Mouse (Mus musculus) gastrocnemius, postnatal 36 days (tissue): Measurements from ENCODE around the gene Syne1. TPM values are rescaled to one million over a fixed set of nuclear protein-coding genes. Genes with fewer than 3 reads are reported as not detected.

Experiments used
- DNase-seq, 2 experiments: peaks; one replicate each; pipeline ENCODE4 v3.0.0; 2022
- intact Hi-C: fragments of 180-260 bp; cut with DNase I; formaldehyde crosslinking; loops from one replicate; pipeline ENCODE4 v1.15.1; 2025
- total RNA-seq, 2 experiments: library from RNA; stranded (reverse); gene quantifications; 2 replicates each; pipeline ENCODE4 v1.2.3; 2021

Gene Syne1
- total RNA-seq, 2 experiments from 2014 or later: 38.9 to 47.7 TPM

DNA sequence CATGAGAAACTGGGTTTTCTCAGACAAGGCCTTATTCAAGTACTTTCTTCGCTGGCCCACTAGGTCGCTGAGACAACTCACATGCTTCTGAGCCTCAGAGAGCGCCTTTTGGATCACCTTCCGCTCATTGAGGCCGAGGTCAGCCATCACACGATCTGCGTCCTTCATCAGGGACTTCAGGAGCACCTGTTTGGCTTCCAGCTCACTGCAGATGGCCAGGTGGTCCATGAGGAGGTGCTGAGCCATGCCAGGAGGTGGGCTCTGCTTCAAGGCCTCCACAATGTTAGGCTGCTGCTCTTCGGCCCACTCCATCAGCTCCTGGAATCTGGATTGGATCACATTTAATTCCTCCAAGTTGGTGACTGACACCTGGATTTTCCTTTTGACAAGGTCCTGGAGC is 322.2 kb downstream of the Syne1 start:
- no peak for DNase-seq
- intact Hi-C loops: no loop called here

GRCm38 (mm10) chr10:5227395-5228076 is 323.7 kb downstream of the Syne1 start:
- intact Hi-C loops: no loop called here
- peak; percentile 25 to 28 for DNase-seq

- intact Hi-C loops: no loop called here
Measured at GRCm38 (mm10) chr10:5215943-5216342, 335.3 kb downstream of the Syne1 start.

DNA sequence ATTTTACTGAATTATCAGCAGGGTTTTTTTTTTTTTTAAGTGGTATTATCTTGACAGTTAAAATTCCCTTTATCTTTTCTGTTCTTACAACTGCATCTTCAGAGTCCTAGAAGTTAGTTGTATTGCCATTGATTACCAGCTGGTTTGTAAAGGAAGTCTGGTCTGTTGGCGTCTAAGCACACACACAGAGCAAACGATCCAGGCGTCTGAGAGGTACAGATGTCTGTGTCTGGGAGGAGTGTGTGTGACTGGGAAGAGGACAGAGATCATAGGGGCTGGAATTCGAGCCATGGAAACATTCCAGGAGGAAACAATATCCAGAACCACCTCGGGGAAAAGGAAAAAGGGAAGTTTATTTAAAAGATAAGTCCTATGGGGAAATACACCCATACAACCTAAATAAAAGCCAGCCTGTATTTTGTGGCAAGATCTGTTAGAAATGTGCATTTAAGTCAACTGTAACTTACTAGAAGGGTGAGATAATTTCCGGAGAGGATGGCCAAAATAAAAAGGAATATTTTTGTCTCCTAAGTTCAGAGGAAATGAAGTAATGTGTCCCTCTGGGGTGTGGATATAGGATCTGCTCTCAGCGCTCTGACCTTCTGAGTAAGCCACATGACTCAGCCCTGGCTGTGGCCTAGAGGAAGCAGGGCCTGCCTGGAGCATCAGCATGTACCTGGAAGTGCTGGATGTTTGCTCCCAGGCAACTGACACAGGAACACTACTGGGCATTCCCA is 343.2 kb downstream of the Syne1 start:
- intact Hi-C loops: no loop called here
- DNase-seq: peak in 1 of 2 experiments; percentile 40

More at GRCm38 (mm10) chr10:5215943-5216342, 335.3 kb downstream of the Syne1 start:
- DNase-seq: no peak

DNA sequence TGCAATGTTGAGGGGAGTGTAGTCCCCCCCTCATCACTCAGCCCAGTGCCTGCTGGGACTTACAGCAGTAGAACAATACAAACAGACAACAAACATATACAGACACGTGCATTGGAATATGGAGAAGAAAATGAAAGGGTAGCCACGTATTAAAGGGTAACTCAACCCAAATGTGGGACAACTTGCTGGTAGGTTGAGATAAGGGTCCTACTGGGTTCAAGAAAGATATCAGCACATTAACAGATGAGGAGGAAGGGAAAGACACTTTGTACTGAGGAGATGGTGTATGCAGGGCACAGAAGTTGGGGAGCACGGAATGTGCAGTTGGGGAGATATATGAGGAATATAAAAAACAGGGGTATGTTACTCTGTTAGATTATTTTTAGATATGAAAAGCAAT is 345.3 kb downstream of the Syne1 start:
- no peak for DNase-seq
- intact Hi-C loops: no loop called here

DNA sequence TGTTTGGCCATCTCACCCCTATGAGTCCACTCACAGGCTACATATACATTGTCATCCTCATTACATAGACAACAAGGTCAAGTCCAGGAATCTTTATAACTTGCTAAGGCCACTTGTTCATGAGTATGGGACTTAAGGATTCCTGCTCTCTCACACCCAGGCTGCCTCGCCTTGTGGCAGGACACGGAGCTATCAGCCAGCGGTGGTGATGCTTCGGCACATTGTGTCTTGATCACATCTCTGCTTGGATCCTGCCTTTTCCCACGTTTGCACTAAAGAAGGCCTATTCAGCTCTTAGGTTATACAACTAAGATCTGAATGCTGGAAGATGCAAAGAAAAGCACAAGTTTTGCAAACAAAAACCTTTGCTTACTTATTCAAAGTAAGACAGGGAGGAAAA is 345.7 kb downstream of the Syne1 start:
- DNase-seq: no peak
- intact Hi-C loops: no loop called here

DNA sequence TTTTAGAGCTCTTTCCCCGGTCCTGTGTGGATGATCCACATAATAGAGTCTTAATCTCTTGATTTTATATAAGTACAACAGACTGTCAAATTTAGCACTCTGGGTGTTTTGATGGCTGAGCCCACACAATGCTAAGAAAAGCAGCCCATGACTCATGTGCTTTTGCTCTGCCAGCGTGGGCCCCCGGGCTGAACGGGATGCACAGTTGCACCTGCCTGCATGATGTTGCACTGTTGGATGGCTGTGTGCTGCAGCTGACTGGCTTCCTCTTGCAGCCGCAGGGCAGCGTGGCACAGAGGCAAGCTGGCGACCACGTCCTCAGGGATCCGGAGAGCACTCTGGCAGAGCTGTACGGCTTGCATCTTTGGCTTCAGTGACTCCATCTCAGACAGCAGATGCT is 347.4 kb downstream of the Syne1 start:
- DNase-seq: no peak
- intact Hi-C loops: no loop called here

DNA sequence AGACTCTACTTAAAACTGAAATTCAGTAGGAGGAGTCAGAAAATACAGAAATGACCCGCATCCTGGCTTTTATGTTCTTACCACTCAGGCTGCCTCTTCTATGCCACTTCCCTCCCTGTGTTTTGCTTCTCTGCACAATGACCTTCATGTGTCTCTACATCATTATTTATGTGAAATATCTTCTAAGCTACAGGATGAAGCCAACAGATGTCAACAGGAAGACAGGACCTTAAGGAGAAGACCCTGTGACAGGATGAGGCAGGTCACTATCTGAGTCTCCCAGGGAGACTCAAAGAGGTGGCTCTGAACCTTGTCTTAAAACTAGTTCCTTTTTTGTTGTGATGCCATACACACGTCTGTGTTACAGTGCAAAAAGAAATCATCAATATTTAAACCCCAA is 353.9 kb downstream of the Syne1 start:
- DNase-seq: no peak
- intact Hi-C loops: no loop called here

DNA sequence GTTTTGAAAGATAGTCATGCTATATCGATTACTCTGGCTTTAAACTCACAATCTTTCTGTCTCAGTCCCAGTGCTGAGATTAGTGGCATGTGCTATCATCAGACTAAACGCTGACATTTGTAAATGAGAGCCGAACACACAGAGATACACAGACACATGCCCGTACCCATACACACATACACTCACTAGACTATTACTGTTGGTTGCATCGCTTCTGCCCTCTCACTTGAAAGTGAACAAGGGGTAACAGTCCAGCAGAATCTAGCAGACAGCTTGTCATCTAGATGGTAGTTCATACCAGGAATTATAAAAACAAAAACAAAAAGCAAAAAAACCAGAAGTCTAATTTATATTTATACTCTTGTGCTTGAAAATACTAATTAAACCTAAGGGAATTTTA is 355.0 kb downstream of the Syne1 start:
- no peak for DNase-seq
- intact Hi-C loops: no loop called here

DNA sequence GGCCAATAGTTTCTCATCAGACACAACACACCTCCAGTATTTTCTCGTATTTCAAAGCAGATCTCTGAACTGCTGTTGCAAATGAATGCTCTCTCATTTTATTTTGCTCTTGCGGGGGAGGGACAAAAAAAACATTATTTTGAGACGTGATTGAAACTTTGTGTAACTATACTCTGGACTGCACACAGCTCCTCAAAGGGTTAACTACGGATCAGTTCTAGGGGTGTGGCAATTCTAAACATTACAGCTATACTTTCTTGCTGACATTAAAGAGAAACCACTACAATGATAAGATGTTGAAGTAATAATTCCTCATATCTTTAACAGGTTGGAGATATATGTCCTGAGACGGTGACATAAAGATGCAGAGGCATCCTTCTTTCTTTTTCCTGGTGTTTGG is 356.0 kb downstream of the Syne1 start:
- intact Hi-C loops: no loop called here
- no peak for DNase-seq

GRCm38 (mm10) chr10:5194671-5195234 is 356.5 kb downstream of the Syne1 start:
- intact Hi-C loops: no loop called here
- DNase-seq: peak; percentile 37 to 69

DNA sequence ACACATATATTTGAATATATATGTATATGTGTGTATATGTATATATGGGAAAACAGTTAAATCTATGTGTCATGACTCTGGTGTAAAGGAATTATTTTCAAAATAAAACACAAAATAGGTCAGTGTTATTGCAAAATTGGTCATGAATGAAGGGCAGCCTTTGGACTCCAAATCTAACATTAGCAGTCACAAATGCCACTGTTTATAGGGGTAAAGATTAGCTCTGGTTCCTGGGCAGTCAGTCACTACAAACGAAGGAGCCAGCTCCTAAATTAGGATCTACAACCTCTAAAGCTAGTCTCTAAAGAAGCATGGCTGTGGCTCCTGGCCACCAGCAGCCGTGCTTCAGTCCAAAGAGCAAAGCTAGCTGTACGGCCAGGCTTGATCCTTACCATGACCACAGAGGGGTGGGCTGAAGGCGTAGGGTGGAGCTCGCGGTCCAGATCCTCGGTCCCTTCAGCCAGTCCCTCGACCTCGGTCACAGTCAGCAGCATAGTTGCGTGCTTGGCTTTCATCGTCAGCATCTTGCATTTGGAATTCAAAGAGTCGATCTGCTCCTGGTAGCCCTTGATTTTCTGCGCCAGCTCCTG is 357.1 kb downstream of the Syne1 start:
- DNase-seq: no peak
- intact Hi-C loops: no loop called here

DNA sequence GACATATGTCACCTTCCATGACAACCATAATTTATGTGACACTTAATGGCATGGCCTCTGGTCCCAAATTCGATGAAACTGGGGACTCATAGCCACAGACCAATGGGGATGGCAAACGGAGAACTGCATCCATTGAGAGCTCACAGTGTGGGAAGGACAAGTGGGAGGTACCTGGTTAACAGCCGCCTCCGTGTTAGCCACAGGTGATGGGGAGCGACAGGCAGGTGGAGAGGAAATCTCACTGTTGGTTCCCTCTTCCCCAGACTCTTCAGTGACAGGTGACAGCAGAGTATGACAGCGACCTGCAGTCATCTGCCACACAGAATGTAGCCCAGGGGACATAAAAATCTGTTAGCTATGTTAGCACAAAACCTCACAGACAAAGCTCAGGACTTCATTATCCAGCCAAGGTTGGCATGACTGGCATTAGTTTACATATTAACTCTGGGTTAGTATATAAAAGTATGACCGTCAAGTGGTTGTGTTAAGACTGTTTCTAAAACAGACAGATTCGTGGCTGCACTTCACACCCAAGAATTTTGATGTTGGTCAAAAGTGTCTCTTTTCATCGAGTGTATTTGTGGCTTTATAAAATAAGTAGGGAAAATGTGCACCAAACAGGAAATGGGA is 358.3 kb downstream of the Syne1 start:
- no peak for DNase-seq
- intact Hi-C loops: no loop called here

DNA sequence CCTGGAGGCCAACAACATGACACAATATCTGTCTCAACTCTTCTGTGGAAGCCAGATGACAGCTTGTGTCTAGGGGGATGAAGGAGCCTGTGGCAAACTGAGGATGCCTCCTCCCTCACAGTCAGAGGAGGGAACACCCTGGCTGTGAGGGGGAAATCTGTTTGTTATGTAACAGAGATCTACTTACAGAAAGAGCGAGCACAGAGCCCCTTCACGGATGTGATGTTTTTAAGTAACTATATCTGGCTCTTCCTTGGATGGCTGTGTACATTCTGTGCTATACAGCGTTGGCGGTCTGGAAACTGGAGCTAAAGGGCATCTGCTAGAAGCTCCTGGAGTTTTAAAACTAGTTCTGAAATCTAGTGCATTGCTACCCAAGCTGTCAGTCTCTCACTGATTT is 360.5 kb downstream of the Syne1 start:
- no peak for DNase-seq
- intact Hi-C loops: no loop called here

DNA sequence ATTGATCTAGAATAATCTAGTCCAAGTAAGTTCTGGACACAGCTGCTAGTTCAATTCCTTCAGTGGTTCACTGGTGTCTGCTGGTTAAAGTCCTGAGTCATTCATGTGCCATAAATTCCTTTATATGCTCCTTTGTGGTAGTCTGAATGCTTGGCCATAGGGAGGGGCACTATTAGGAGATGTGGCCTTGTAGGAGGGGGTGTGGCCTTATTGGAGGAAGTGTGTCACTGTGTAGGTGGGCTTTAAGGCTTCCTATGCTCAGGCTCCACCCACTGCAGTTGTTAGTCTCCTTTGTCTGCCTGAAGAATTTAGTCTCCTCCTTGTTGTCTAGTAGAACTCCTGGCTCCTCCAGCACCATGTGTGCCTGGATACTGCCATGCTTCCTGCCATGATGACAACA is 362.4 kb downstream of the Syne1 start:
- DNase-seq: no peak
- intact Hi-C loops: no loop called here

DNA sequence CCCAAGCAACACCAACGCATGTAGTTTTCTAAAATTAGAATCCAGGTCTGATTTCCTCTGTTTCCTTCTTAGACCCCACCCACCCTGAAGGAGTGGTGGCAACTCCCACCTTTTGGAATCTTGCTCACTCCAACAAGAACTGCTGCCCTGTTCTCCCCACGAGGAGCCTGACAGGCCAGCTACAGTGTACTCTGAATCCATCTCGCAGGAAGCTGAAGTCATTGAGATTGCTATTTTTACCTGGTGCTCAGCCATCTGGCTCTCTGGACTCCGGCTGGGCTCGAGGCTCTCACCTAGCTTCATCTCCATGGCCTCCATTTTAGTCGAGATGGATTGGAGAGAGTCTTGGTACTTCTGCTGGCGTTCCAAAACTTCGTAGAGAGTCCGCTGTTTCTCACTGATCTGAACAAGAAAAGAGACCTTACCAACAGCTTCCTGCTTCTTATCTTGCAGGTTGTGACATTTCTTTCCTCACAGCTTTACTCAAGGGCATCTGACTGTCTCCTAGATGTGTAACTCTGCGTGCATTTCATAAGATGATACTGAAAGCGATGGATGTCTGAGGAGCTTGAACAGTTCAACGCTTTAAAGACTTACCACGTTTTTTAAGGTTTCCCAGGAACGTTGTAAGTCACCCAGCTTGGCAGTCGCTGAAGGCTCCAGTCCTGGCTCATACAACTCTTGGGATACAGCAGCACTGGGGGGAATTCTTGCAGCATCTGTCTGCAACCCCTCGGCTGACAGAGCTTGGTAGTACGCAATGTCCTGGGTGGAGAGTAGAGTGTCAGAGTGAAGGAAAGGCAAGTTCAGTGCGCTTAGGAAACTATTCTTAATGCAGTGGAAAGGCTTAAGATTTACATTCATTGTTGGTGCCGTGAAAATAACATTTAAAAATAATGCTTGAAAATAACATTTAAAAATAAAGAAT is 365.9 kb downstream of the Syne1 start:
- intact Hi-C loops: no loop called here
- no peak for DNase-seq

DNA sequence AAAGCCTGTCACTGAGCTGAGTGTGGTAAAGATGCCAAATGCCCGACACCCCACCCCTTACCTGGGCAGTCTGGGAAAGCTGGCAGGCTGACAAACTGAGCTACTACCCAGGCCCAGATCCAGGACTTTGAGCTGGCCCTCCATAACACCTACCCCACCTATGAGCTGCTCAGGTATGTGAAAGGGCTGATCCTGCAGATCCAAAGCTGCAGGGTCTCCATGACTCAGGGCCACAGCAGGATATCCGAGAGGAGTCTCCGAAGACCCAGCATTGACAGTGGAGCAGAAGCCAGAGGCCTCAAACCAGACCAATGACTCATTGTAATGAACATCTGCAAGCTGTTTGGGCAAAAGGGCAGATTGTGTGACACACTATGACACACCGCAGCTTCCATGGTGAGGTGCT is 369.5 kb downstream of the Syne1 start:
- intact Hi-C loops: no loop called here
- DNase-seq: no peak

DNA sequence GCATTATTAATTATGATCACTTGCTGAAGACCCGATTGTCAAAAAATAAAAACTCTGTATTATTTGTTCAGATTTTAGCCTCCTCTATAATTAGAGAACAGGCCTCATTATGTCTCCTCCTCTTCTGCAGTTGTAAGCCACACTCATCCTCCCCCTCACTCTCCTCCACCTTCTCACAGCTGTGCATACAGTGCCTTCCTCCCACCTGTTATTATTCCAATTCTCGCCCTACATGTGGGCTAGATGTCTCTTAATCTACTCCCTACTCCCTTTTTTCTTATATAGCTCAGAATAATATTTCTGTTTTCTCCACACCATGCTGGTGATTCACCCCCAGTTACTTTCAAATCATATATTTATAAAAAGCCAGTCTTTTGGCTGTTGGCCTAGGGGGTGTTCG is 371.4 kb downstream of the Syne1 start:
- DNase-seq: no peak

GRCm38 (mm10) chr10:5177446-5178015 is 373.8 kb downstream of the Syne1 start:
- intact Hi-C loops: no loop called here
- no peak for DNase-seq

More for the DNA sequence above, 371.4 kb downstream of the Syne1 start:
- intact Hi-C loops: no loop called here

GRCm38 (mm10) chr10:5176371-5176770 is 374.9 kb downstream of the Syne1 start:
- DNase-seq: no peak
- intact Hi-C loops: no loop called here
